Mouse (Mus musculus): ENCODE results near the gene Syce3.
"Not testable (repeated sequence)": the region's sequence is repeated elsewhere in the genome, so short reads cannot be mapped to it uniquely, and the experiment has no call there.

Syce3 gene

GRCm38 (mm10) chr15:89410118-89410517, at the start of gene Syce3:
Gene Syce3, minus strand, starts transcription at chr15:89410503.
- in situ Hi-C loops (cut with MboI, MseI) = no loop called here

- in situ Hi-C loops (cut with MboI, MseI) = no loop called here
Measured at GRCm38 (mm10) chr15:89459821-89460220, 49.5 kb upstream of the Syce3 start.

GRCm38 (mm10) chr15:89458942-89459341, 48.6 kb upstream of the Syce3 start:
- in situ Hi-C loops (cut with MboI, MseI) = no loop called here

GRCm38 (mm10) chr15:89455642-89456041, 45.3 kb upstream of the Syce3 start:
- in situ Hi-C loops (cut with MboI, MseI) = no loop called here

- in situ Hi-C loops (cut with MboI, MseI) = no loop called here
Measured at GRCm38 (mm10) chr15:89454857-89455256, 44.6 kb upstream of the Syce3 start.

- in situ Hi-C loops (cut with MboI, MseI) = no loop called here
Measured at GRCm38 (mm10) chr15:89453865-89454478, 43.7 kb upstream of the Syce3 start, which contains the start of gene Mapk8ip2. Gene Mapk8ip2, plus strand, starts transcription at chr15:89453913.

- in situ Hi-C loops (cut with MboI, MseI) = no loop called here
Measured at GRCm38 (mm10) chr15:89452906-89453864, 42.9 kb upstream of the Syce3 start.

- in situ Hi-C loops (cut with MboI, MseI) = no loop called here
Measured at GRCm38 (mm10) chr15:89442486-89443070, 32.3 kb upstream of the Syce3 start.

GRCm38 (mm10) chr15:89435878-89436277, 25.6 kb upstream of the Syce3 start:
- in situ Hi-C loops (cut with MboI, MseI) = no loop called here

GRCm38 (mm10) chr15:89434136-89434535, 23.8 kb upstream of the Syce3 start:
- in situ Hi-C loops (cut with MboI, MseI) = no loop called here

GRCm38 (mm10) chr15:89432946-89433345, 22.6 kb upstream of the Syce3 start:
- in situ Hi-C loops (cut with MboI, MseI) = no loop called here

- in situ Hi-C loops (cut with MboI, MseI) = no loop called here
Measured at GRCm38 (mm10) chr15:89431806-89432205, 21.5 kb upstream of the Syce3 start.

- in situ Hi-C loops (cut with MboI, MseI) = no loop called here
Measured at GRCm38 (mm10) chr15:89431271-89431670, 21.0 kb upstream of the Syce3 start.

GRCm38 (mm10) chr15:89430771-89431170, 20.5 kb upstream of the Syce3 start:
- in situ Hi-C loops (cut with MboI, MseI) = not testable (repeated sequence)

- in situ Hi-C loops (cut with MboI, MseI) = no loop called here
Measured at GRCm38 (mm10) chr15:89430341-89430740, 20.0 kb upstream of the Syce3 start.

GRCm38 (mm10) chr15:89429352-89430221, 19.3 kb upstream of the Syce3 start, which contains the start of the genes C730034F03Rik, Gm44502 and Chkb:
Gene C730034F03Rik, plus strand, starts transcription at chr15:89429589.
Gene Gm44502, minus strand, starts transcription at chr15:89429696.
Gene Chkb, minus strand, starts transcription at chr15:89429908.
- in situ Hi-C loops (cut with MboI, MseI) = no loop called here

GRCm38 (mm10) chr15:89428821-89429351, 18.6 kb upstream of the Syce3 start:
- in situ Hi-C loops (cut with MboI, MseI) = no loop called here

GRCm38 (mm10) chr15:89428136-89428790, 18.0 kb upstream of the Syce3 start:
- in situ Hi-C loops (cut with MboI, MseI) = no loop called here

- in situ Hi-C loops (cut with MboI, MseI) = no loop called here
Measured at GRCm38 (mm10) chr15:89426716-89427115, 16.4 kb upstream of the Syce3 start.

- in situ Hi-C loops (cut with MboI, MseI) = no loop called here
Measured at GRCm38 (mm10) chr15:89425711-89426121, 15.4 kb upstream of the Syce3 start, which contains the start of gene Cpt1b. Gene Cpt1b, minus strand, starts transcription at chr15:89425863.

All from T-helper 2 cell (primary cell).